Mouse (Mus musculus): ENCODE results near the gene Nox4.
A peak's percentile ranks its signal among the peaks of the same experiment; 100 is the strongest.

The Nox4 gene

GRCm38 (mm10) chr7:87245856-87246579, at the start of gene Nox4:
TSS of gene Nox4 (plus strand) at chr7:87246096.
- peak; percentile 3 for DNase-seq (ENCODE audit: low spot score)

GRCm38 (mm10) chr7:87204751-87205150, 41.1 kb upstream of the Nox4 start:
- DNase-seq (ENCODE audit: low spot score): no peak

GRCm38 (mm10) chr7:87221712-87222111, 24.2 kb upstream of the Nox4 start:
- DNase-seq (ENCODE audit: low spot score): no peak

- DNase-seq (ENCODE audit: low spot score): peak; percentile 15
Observed at GRCm38 (mm10) chr7:87222751-87223150, 23.1 kb upstream of the Nox4 start.

- DNase-seq (ENCODE audit: low spot score): no peak
Observed at GRCm38 (mm10) chr7:87225617-87226016, 20.3 kb upstream of the Nox4 start.

GRCm38 (mm10) chr7:87227051-87227948, 18.6 kb upstream of the Nox4 start:
- no peak for DNase-seq (ENCODE audit: low spot score)

- no peak for DNase-seq (ENCODE audit: low spot score)
Observed at GRCm38 (mm10) chr7:87229502-87229901, 16.4 kb upstream of the Nox4 start.

GRCm38 (mm10) chr7:87241139-87241538, 4.8 kb upstream of the Nox4 start:
- no peak for DNase-seq (ENCODE audit: low spot score)

- peak; percentile 31 for DNase-seq (ENCODE audit: low spot score)
Observed at GRCm38 (mm10) chr7:87246580-87246934, 661 bp downstream of the Nox4 start.

GRCm38 (mm10) chr7:87246940-87247339, 1.0 kb downstream of the Nox4 start:
- peak; percentile 4 for DNase-seq (ENCODE audit: low spot score)

GRCm38 (mm10) chr7:87247926-87248325, 2.0 kb downstream of the Nox4 start:
- DNase-seq (ENCODE audit: low spot score): peak; percentile 24

- no peak for DNase-seq (ENCODE audit: low spot score)
Observed at GRCm38 (mm10) chr7:87252071-87252470, 6.2 kb downstream of the Nox4 start.

- DNase-seq (ENCODE audit: low spot score): peak; percentile 70
Observed at GRCm38 (mm10) chr7:87277225-87277624, 31.3 kb downstream of the Nox4 start.

GRCm38 (mm10) chr7:87303726-87304315, 57.9 kb downstream of the Nox4 start:
- no peak for DNase-seq (ENCODE audit: low spot score)

GRCm38 (mm10) chr7:87321571-87321970, 75.7 kb downstream of the Nox4 start:
- DNase-seq (ENCODE audit: low spot score): no peak

GRCm38 (mm10) chr7:87322085-87322484, 76.2 kb downstream of the Nox4 start:
- DNase-seq (ENCODE audit: low spot score): no peak

- peak; percentile 14 for DNase-seq (ENCODE audit: low spot score)
Observed at GRCm38 (mm10) chr7:87330782-87331558, 85.1 kb downstream of the Nox4 start.

- DNase-seq (ENCODE audit: low spot score): no peak
Observed at GRCm38 (mm10) chr7:87345598-87345997, 99.7 kb downstream of the Nox4 start.

- DNase-seq (ENCODE audit: low spot score): no peak
Observed at GRCm38 (mm10) chr7:87352818-87353217, 106.9 kb downstream of the Nox4 start.

GRCm38 (mm10) chr7:87367834-87368233, 121.9 kb downstream of the Nox4 start:
- DNase-seq (ENCODE audit: low spot score): no peak

GRCm38 (mm10) chr7:87369131-87369530, 123.2 kb downstream of the Nox4 start:
- DNase-seq (ENCODE audit: low spot score): no peak

- no peak for DNase-seq (ENCODE audit: low spot score)
Observed at GRCm38 (mm10) chr7:87370789-87371188, 124.9 kb downstream of the Nox4 start.

All from adipocyte (in vitro differentiated cells).